Mouse (Mus musculus): ENCODE results near the gene Runx1. TPM values are rescaled to one million over a fixed set of nuclear protein-coding genes. Genes with fewer than 3 reads are reported as not detected.

Runx1 gene
- polyA plus RNA-seq (2017; shearing (Covaris generic)): 10 to 100 TPM; 40.2 to 41.6 TPM

DNA sequence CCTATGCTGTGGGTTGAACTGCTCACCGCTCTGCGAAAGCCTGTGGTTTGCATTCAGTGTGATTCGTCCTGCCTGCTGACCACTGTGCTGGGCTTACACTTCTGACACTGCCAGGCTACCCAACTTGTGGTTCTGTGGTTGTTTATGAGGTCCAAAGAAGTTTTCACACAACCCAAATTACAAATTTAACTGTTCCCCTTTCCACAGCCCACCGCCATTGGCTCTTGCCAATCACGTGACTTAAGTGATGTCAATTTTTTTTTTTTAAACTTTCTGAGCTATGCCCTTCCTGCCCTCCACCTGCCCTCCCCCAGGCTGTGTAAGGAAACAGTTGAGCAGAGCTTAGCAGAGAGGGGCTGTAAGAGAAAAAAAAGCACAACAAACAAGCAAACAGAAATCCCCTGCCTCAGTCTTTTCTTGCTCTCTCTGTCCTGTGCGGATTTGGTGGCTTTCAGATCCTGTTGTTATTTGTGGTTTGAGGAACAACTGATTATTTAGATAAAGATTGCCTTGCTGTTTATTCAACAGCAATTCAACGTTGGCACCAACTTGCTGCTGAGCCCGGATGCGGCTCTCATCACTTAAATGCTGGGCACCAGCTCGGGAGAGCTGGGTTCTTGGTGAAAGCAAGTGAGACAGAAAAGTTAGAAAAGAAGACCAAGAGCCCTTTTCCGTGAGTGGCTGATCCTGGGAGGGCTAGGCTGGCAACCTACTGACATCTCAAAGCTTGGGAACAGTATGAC is at the start of gene Runx1:
Gene Runx1, minus strand, starts transcription at position 242 of the 743 bp plus-strand sequence.
- peak; percentile 78 for ATAC-seq

DNA sequence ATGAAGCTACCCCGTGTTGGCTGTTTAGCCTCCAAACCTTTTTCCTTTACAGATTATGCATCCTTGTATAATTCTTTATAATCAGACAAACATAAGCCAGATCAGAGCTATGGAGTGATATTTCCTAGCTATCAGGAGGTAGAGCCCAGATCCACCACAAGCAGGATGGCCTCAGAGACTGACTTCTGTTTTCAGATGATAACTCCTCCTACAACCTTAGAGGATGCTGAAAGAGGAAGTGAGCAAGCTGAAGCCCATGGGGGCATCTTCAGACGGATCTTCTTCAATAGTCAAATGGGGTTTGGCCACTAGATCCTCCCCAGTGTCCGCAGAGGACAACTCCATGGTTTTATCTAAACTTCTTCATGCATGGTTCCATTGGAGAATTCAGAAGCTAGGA is 48.1 kb upstream of the Runx1 start:
- ATAC-seq: peak; percentile 64

DNA sequence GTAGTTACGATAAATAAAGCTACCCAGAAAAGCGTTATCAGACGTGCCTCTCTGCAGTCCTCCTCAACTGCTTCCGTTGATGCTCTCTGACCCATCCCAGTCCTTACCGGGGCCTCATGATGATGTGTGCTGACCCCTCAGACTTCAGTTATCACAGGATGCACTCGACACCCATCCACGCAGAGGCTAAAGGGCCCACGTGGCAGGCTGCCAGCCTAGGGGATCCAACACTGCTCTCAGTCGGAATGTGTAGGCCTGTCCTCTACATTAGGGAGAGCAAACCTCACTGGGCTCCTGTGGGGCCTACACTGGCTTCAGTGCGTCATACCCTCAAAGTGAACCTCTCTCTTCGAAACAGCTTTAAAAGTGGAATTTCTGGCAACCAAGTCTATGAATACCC is 45.8 kb upstream of the Runx1 start:
- no peak for ATAC-seq

DNA sequence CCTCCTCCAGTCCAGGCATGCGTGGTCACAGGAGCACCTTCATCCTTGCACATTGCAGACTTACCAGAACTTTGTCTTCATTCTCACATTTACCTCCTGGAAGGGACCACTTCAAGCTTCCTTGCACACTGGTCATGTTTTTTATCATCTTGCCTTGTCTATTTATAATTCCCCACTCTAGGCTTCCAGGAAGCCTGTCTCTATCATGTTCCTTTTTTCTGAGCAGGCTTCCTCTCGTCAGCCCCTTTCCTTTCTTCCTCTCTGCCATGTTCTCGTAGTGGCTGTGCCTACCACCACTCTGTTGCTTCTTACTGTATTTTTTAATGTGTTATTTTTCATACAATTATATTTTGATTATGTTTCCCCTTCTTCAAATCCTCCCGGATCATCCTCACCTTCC is 42.6 kb upstream of the Runx1 start:
- no peak for ATAC-seq

DNA sequence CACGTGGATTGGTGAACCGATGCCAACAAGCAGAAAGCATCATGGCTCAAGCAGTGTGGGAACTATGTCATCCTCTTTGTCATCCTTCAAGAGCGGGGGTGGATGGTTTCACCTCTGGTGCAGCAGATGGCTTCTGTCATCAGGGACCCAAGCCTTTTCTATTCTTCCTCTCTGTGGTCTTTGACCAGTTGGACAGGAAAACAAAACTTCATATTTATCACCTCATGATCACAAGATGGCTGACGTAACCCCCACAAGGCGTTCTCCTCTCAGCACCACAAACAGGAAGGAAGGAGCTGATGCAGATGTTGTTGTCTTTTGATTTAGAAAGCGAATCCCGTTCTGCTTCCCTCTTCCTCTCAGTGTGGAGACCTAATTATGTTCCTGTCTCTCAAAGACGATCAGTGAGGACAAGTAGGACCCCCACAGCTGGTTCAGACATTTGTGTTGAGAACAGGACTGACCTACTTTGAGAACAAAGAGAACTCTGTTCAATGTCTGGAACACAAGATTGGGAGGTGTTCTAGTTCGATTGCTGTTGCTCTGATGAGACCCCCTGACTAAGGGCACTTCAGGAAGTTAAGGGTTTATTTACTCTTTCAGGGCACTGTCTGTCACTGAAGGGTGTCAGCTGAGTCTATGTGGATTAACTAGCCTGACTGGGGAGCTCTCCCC is 41.4 kb upstream of the Runx1 start:
- ATAC-seq: peak; percentile 53

DNA sequence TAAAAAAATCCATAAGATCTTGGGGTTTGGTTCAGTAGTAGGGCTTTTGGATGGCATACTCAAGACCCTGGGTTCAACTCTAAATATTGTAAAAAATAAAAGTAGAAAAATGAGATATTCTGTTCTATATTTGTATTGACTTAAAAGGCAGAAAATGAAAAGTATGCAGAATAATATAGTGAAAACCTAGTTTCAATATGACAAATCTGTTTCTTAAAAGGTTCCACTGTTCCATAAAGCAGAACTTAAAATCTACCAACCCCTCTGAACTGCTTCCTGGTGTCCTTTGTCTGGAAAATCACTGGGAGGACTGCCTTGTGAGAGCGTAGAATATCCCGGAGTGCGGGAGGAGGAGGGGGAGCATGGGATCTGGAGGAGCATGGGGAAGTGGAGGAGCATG is 39.4 kb upstream of the Runx1 start:
- ATAC-seq: no peak

DNA sequence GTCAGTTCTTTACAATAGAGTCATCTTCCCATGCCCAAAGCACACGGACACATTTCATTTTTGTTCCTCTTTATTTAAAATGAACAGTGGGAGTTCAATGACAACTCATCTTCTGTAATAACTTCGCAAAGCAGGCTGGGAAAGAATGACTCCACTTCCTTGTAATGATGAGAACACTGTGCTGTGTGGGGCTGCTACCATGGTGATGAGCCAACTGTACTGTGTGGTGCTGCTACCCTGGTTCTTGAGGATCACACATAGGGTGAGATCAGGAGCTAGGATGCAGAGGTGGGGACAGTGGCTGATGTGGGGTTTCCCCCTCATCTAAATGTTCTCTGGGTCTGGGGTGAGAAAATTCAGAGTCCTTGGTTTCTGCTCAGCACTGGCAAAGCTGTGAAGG is 38.2 kb upstream of the Runx1 start:
- peak; percentile 79 for ATAC-seq

DNA sequence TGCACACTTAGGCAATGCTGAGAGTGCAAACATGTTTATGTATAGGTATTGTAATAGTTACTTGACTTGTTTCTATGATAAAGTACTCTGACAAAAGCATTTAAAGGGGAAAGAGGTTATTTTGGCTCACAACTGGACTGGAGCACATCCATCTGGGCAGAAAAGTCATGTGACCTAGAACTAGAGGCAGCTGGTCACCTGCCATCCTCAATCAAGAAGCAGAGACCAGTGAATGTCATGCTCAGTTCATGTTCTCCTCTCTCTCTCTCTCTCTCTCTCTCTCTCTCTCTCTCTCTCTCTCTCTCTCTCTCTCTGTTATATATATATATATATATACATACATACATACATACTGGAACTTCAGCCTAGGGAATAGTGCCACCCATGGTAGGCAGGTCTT is 37.2 kb upstream of the Runx1 start:
- no peak for ATAC-seq

DNA sequence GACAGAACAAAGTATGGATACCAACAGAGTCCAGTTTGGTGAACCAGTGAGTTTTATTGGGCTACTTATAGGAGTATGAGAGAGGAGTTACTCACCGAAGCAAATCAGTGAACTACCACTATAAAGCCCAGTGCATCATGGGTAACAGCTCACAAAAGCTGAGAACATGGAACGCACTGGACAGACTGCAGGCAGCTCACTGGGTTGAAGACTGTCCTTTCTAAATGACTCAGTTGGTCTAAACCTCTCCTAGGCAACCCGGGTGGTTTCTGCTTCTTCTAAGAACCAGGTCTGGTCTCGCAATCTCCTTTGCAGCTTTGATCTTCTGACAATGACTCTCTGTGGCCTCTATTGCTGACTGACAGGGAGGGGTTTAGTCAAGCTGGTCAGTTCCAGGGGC is 36.5 kb upstream of the Runx1 start:
- no peak for ATAC-seq

DNA sequence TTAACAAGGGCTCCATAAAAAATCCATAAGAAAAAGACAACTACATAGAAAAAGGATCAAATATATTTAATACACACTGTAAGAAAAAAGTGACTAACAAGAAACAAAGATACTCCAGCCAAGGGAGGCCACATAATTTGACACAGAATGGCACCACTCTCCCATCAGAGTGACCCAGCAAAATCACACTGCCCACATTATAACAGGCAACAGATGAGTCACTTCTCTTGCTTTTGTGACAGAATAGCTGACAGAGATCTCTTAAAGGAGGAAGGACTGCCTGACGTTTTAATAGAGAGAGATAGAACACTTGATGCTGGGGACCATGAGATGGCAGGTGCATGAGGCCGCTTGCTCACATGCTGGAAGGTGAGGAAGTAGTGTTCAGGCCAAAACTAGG is 35.6 kb upstream of the Runx1 start:
- no peak for ATAC-seq

DNA sequence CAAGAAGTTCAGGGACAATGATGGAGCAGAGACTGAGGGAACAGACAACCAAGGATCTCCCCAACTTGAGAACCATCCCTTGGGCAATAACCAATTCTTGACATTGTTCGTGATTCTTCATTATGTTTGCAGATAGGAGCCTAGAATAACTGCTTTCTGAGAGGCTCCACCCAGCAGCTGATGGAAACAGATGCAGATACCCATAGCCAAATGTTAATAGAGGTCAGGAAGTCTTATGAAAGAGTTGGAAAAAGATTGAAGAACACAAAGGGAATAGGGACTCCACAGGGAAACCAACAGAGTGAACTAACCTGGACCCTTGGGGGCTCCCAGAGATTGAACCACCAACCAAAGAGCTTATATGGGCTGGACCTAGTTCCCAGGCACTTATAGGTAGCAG is 34.7 kb upstream of the Runx1 start:
- no peak for ATAC-seq

DNA sequence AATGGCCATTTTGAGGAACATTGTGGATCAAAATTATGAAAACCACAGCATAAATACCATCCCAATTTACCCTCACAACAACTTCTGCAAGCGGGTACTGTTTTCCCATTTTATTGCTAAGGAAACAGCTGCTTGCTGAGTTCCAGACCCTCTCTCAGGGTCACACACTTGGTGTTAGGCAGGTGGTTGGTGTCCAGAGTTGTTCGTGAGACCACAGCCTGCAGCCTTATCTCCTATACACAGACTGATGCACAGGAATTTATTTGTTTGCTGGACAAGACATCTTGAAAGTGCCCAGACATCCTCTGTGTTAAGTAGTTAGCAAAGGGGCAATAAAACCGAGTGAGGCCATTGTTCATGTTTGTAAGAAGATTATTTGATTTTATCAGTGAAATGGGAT is 30.8 kb upstream of the Runx1 start:
- ATAC-seq: no peak

DNA sequence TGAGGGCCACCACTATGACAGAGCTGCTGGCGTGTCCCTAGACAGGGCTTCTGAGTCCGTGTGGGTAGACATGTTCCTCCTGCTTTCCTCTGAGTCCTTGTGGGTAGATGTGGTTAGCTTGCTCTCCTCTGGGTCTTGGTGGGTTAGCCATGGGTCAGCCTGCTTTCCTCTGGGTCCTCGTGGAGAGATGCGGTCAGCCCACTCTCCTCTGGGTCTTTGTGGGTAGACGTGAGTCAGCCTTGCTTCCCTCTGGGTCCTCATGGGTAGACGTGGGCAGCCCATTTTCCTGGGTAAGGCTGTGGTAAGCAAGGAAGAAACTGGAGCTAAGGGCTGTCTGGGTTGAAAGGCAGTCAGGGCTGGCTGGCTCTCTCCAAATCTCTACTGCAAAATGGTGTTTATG is 26.3 kb upstream of the Runx1 start:
- ATAC-seq: no peak

DNA sequence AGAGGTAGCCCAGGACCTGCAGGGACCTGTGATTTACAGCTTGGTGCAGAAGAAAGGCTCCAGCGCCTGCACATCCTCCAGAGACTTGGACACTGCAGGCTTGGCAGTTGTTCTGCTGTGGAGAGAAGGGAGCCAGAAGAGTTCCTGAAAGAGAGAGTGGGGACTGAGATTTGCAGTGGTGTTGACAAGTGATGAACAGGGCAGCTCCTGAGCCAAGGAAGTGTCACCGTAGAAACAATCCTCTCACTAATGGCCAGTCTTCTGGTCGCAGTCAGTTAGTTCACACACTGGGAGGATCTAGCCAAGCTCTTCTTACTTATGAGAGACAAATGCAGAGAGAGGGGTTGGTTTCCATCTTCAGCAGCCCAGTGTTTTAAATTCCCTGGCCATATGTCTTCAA is 24.5 kb upstream of the Runx1 start:
- ATAC-seq: no peak

DNA sequence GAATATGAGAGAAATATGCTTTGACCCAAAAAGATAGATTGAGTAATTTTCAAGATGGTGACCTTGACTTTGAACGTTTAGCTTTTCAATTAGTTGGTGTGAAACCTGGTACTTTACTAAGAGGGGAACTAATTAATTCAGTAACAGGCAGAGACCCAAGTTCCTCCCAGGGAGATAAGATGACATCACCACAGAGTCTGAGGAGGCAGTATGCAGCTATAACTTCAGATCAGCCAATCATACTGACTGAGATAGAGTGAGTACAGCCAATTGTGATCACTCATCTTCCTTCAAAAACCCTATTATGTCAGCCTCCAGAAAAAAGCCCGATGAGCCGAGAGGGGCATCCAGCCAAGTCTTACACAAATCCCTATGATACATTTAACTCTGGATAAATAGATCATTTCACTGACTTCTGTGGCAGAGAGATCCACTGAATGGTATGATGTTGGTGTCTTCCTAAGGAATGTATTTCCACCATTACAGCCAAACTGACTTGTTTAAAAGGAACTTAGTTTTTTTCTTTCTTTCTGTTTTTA is 21.9 kb upstream of the Runx1 start:
- ATAC-seq: no peak

DNA sequence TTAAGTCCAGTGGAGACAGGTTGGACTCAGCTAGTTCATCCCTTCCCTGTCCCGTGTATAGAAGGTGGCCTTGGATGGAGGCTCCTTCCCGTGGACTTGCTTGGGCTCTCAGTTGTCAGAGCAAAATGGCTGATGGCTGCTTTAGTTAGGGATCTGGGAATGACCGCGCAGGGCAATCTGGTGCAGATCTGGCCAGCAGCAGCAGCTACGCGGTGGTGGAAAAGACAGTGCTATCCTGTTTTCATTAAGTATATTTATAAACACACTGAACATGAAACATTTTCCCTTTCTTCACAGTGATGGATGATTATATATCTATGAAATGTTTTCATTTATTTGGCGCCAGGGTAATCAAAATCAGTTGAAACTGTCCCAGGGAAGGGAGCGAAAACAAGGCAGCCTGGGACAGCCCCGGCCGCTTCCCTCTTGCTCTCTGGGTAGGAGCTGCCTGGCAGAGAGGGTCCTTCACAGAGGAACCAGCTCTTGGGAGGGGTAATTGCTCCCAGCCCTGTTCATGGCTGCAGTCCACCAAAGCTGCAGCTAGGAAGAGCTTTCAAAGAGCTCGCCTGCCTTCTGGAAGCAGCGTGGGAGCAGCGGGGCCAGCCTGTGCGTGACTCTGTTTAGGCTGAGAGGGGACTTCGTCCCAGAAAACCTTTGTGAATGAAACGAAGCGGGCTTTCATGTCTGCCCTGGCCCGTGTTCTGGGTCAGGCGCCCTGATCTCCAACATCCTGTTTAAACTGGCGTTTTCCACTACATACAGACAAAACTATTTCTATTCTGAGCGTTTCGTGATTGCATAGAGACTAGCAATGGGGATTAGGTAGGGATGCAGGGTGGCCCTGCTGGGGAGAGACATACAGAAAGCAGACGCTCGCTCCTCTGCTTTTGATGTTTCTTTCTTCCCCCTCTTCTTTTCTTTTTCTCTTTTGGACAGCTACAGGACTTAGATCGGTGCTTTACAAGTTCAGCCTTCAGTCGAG is 19.6 kb upstream of the Runx1 start:
- ATAC-seq: no peak

DNA sequence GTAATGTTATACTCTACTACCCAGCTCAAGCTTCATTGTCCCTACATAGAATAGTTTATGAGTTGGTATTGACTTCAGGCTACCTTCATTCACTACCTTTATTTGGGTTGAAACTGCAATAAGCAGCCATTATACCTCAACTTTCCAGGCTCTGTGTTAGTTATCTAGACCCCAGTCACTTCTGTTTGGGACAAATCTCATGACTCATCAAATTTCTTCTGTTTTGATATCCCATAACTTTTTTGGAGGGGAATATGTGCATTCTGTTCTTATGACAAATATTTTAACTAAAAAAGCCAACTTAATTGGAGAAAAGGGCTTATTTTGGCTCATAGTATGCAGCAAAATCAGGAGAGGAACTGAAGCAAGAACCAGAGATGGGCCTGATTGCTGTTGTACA is 12.8 kb upstream of the Runx1 start:
- ATAC-seq: no peak

DNA sequence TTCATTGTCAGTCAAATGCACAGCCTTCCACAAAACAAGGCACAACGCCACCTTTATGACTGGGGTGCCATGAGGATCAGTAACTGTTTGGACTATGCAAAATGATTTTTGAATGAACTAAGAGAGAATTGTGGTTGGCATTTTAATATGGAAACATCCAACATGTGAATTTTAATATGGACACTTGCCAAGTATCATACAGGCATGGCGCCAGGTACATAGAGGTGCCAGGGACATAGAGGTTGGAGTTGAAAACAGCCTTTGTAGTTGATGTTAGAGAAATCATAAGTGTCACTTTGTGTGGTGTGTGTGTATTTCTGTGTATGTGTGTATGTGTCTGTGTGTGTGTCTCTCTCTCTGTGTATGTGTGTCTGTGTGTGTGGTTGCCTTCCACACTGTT is 5.4 kb upstream of the Runx1 start:
- no peak for ATAC-seq

DNA sequence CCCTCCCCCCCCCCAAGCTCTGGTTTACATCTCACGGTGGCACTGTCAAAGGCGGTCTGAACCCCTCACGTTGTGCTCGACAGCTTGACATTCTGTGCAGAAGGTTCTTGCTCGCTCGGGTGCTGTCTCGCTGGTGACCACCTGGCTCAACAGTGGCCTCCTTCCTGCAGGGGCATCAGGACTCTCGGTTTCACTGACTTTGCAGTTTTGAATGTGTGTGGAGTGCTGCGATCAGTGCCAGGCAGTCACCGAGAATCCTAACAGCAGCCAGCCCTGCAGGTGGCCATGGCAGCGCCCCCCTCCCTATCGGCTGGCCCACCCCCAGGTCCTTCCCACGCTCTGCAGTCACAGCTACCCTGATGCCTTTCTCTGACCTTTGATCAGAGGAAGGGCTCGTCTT is 4.5 kb upstream of the Runx1 start:
- ATAC-seq: no peak

DNA sequence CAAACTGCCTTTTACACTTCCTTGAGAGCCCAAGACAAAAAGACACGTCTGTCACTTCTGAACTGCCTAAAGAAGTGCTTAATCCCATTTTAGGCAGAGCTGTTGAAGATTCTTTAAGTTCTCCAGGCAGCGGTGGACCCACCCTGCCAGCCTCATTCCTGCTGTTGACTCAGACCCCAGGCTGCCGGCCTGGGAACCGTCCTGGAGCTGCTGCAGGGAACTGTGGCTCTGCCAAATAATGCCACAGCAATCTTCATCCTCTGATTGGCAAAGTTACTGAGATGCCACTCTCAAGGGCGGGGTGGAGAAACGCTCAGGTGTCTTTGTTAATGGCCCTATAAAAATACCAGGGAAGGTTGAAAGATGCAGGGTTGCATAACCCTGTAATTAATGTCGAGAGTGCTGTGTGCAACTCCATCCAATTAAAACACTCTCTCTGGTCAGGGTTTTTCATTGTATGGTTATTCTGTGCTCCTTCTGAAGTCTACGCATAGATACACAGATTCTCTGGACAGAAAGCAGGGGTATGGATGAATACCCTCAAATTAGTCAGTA is 2.4 kb upstream of the Runx1 start:
- ATAC-seq: no peak

DNA sequence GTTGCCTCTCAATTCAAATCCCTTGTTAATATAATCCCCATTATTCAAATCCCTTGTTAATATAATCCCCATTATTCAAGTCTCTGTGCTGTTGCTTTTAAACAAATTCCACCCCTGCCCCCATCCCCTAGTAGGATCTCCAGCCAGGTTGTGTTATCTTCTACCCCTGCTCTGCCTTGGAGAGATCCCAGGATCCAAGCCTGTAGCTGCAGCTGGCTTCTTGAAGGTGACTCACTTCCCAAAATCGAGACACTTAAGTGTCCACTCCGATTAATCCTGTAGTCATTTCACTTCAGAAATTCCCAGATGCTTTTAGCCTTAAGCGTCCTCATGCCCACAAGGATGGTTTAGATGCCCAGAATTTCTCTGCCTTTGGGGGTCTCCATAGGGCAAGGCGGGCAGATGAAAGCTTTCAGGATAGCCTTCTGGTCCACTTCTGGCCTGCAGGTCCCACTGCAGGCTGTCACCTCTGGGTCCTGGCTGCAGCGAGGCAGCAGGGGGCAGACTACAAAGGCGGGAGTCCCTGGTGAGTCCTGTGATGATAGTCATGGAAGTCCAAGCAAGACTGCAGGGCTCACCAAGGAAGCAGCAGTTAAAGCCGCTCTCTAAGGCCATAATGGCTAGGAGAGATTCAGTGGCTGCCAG is 1.8 kb upstream of the Runx1 start:
- no peak for ATAC-seq

DNA sequence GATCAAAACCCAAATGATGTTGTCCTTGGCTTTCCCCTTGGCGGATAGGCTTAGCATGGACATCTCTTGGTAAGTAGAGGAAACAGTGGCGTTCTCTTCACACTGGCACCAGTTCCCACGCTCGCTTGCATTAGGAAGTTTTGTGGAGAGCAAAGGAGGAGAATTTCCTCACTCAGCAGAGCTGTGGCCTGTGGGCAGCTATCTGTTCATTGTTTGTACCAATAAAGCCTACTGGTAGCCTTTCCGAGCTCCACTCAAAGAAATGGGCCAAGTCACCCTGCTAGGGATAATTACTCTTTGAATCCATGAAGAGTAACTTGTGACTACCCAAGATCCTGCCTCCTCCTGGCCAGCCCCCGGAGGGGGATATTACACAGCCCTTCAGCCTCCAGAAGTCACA is 734 bp upstream of the Runx1 start:
- no peak for ATAC-seq
